Mouse (Mus musculus) yolk sac, embryonic 10.5 days (tissue): ENCODE results near the gene Plekho1.
"Not testable (repeated sequence)": the region's sequence is repeated elsewhere in the genome, so short reads cannot be mapped to it uniquely, and the experiment has no call there.

Experiments
- DNase-seq: peaks from one replicate; pipeline ENCODE4 v3.0.0-alpha.2; 2017; ENCODE audit warnings: low spot score

Plekho1 gene

GRCm38 (mm10) chr3:95980276-95980970, 15.4 kb downstream of the Plekho1 start:
- no peak for DNase-seq

- no peak for DNase-seq
These were observed 17.5 kb downstream of the Plekho1 start for GRCm38 (mm10) chr3:95978265-95978664.

- DNase-seq, result not testable (repeated sequence)
These were observed 18.2 kb downstream of the Plekho1 start for GRCm38 (mm10) chr3:95977587-95977986.

- DNase-seq, result no peak
These were observed 18.7 kb downstream of the Plekho1 start for GRCm38 (mm10) chr3:95977079-95977478.

- DNase-seq, result peak; percentile 22
These were observed 22.7 kb downstream of the Plekho1 start for GRCm38 (mm10) chr3:95972873-95973634.

- no peak for DNase-seq
These were observed 23.4 kb downstream of the Plekho1 start for GRCm38 (mm10) chr3:95972251-95972872.

GRCm38 (mm10) chr3:95970661-95971060, 25.1 kb downstream of the Plekho1 start:
- not testable (repeated sequence) for DNase-seq

GRCm38 (mm10) chr3:95969277-95969676, 26.5 kb downstream of the Plekho1 start:
- no peak for DNase-seq

GRCm38 (mm10) chr3:95965518-95966451, 30.0 kb downstream of the Plekho1 start:
- DNase-seq, result no peak

- DNase-seq, result no peak
These were observed 32.1 kb downstream of the Plekho1 start for GRCm38 (mm10) chr3:95963681-95964080.

- no peak for DNase-seq
These were observed 32.6 kb downstream of the Plekho1 start for GRCm38 (mm10) chr3:95963230-95963629.

GRCm38 (mm10) chr3:95962182-95962581, 33.6 kb downstream of the Plekho1 start:
- DNase-seq, result not testable (repeated sequence)

- no peak for DNase-seq
These were observed 36.0 kb downstream of the Plekho1 start for GRCm38 (mm10) chr3:95959807-95960206.

GRCm38 (mm10) chr3:95959082-95959481, 36.7 kb downstream of the Plekho1 start:
- DNase-seq, result no peak

- no peak for DNase-seq
These were observed 38.2 kb downstream of the Plekho1 start for GRCm38 (mm10) chr3:95957359-95958148.

- DNase-seq, result no peak
These were observed 40.5 kb downstream of the Plekho1 start for GRCm38 (mm10) chr3:95955318-95955717.

GRCm38 (mm10) chr3:95954648-95955173, 41.1 kb downstream of the Plekho1 start:
- not testable (repeated sequence) for DNase-seq

GRCm38 (mm10) chr3:95953522-95953921, 42.3 kb downstream of the Plekho1 start:
- DNase-seq, result no peak

GRCm38 (mm10) chr3:95953023-95953422, 42.8 kb downstream of the Plekho1 start:
- DNase-seq, result no peak

GRCm38 (mm10) chr3:95951566-95951965, 44.2 kb downstream of the Plekho1 start:
- DNase-seq, result not testable (repeated sequence)
